Mouse (Mus musculus) cerebellum, postnatal 36 days (tissue): ENCODE measurements around the gene Gm43191.
"Not testable (repeated sequence)": the region's sequence is repeated elsewhere in the genome, so short reads cannot be mapped to it uniquely, and the experiment has no call there.

Experiments used
- DNase-seq, 2 experiments: peaks; one replicate each; pipeline ENCODE4 v3.0.0; 2021 to 2022; ENCODE audit warnings: mixed read lengths in 2 of 2

Gm43191 gene

DNA sequence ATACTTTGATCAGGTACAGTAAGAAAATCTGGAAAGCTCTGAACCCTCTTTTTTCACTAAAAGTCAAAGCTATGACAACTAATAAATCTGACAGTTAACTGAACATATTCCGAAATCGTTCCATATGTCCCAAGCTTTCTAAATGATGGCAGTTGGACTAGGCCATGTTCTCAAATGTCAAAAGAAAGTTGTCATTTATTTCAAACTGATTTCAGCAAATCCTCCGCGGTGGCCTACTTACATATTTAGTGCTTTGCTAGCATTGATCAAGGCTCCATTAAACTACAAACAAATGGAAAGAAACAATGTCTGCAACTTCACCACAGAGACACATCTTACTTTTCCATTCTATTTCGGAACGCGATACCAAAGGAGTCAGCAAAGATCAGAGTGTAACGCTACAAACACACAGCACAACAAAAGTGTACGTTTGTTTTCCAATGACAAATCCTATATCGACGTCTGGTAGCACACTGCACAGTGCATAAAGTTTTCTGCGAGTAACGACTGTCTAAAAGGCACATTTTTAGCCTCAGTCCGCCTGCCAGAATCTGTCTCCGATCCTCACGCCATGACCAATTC lies 19.7 kb downstream of the Gm43191 start:
- DNase-seq, result no peak

DNA sequence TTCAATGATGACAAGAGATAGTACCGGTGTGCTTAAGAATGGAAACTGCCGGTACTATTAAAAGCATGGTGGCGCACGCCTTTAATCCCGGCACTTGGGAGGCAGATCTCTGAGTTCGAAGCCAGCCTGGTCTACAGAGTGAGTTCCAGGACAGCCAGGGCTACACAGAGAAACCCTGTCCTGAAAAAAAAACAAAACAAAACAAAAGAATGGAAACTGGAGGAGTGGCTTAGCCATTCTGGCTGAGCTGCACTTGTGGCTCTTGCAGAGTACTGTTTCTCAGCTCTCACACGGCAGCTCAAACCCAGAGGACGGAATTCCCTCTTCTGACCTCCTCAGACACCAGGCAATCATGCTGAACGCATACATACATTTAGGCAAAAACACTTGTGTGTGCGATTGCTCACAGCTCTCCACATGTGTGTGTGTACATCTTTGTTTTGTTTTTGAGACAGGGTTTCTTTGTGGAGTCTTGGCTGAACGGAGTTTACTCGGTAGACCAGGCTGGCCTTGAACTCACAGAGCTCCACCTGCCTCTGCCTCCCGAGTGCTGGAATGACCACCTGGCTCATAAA lies 21.1 kb downstream of the Gm43191 start:
- no peak for DNase-seq

DNA sequence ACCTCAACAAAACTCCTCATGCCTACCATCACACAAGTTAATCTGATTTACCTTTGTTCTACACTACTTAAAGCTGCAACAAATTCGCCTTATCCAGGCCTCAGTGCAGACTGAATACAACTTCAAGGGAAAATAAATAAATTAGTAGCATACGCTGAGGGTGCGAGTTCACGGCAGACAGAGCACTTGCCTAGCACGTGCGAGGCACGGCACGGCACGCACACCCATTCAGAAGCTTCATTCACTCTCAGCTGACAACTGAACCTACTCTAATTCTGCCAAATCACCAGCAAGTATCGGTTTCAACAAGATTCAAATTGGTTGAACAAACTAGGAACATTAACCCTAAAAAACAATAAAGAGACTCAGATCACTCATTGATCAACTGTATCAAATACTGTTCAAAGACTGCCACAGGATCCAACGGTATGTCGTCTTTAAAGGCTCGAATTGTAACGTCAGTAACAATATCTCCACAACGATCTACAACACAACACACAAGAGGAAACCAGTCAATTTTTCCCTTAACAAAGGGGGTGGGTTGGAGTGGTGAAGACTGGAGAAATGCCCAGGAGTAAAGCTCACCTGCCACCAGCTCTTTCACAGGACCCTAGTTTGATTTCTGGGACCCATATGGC lies 22.0 kb downstream of the Gm43191 start:
- no peak for DNase-seq

DNA sequence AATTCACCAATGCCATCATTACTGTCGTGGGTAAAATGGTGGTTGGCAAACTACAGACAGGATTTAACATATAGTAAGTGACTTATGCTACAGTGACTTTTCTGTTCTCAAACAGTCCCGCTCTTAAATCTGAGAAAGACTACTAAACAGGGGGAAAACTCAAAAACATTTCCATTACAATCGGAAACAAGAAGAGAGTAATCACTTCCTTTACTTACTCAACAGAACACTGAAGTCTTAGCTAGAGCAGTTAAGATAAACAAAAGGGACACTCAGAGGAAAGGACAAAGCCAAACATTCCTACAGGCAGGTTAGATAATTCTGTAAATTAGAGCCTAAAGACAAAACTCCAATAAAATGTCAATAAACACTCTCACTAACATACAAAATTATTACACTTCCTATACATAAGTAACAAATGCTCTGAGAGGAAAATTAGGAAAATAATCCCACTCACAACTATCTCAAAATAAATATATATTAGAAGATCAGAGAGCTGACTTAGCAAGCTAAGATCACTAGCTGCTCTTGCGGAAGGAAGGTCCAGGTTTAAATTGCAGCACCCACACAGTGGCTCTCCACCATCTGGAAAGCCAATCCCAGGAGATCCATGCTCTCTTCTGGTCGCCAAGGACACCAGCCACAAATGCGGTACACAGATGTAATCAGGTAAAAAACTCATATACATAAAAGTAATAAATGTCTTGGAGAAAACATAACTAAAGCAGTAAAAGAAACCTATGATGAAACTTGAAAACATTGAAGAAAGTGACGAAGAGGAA lies 24.7 kb downstream of the Gm43191 start:
- DNase-seq, result no peak

DNA sequence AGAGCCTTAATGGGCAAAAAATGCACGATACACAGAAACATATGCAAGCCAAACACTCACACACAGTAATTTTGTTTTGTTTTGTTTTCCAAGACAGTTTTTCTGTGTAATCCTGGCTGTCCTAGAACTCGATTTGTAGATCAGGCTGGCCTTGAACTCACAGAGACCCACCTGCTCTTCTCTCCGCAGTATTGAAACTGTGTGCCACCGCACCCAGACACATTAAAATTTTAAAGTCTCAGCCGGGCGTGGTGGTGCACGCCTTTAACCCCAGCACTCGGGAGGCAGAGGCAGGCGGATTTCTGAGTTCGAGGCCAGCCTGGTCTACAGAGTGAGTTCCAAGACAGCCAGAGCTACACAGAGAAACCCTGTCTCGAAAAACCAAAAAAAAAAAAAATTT lies 27.0 kb downstream of the Gm43191 start:
- DNase-seq, result not testable (repeated sequence)

DNA sequence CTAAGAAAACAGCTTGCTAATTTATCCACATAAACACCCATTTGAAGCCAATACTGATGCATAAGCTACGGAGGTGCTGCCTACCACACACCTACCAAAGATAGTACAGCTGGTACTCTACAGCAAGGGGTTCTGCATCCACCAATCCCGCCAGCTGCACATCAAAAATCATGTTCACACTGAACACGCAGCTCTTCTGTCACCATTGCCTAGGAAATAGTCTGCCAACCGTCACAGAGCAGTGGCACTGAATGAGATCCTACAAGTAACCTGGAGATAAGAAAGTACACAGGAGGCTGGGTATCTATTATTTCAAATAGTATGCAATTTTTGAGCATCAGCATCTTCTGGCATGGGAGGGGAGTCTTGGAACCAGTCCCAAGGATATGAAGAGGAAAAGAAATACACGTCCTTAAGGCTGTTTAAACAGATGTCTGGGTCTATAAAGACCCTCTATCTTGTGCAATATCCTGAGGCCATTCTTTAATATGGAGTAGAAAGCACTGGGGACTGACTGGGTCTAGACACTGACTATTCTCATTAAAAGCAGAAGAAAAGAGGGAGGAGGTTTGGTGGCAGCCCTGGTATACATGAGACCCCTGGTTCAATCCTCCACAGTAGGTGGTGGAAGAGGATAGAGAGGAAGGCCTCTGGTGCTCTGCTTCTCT lies 27.6 kb downstream of the Gm43191 start:
- DNase-seq, result no peak

DNA sequence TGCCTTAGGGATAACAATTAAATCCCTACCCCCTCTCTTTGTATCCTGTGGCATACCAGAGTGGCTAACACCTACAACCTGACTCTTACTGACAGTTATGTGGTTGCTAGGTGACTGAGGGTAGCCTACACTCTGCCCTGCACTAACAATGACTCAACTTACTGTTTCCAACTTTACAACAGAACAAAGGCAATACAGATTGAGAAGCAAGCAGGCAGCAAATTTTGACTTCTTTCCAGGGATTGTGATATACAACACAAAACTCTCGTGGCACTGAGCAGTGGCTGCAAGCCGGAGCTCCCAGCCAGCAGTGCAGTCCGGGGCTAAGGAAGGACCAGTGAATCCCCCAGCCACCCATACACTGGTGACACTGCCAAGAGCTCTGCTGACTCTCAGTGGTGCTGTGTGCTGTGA lies 29.0 kb downstream of the Gm43191 start:
- no peak for DNase-seq

DNA sequence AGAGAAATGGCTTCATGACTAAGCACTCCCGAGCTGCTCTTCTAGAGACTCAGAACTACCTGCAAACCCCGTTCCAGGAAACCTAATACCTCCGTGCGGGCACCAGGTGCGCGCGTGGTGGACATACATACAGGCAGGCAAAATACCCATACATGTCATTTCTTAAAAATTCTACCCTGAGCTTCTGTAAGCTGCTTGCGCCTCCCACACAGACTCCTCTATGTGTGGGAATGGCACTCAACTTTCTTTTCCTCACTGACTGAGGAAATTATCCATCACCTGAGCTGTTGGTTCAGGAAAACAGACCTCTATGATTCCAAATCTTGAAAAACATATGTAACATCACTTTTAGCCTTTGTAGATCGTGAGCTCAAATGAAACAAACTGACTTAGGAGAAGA lies 30.4 kb downstream of the Gm43191 start:
- DNase-seq, result no peak

DNA sequence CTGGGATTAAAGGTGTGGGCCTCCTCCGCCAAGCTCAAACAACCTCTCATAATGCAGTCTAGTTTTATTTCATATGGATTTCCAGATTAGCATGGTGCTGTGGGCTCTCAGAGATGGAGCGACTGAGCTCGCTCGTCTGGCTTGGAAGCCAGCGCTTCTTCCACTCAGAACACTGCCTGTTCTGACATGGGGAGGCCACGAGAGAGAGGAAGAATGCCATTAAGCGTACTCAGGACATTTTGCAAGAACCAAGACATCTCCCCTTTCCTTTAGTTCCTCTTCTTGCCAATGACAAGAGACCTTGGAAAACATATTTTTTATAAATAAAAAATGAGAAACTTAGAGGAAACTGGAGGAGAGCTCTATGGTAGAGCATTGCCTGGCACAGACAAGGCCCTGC lies 32.3 kb downstream of the Gm43191 start:
- DNase-seq, result no peak

DNA sequence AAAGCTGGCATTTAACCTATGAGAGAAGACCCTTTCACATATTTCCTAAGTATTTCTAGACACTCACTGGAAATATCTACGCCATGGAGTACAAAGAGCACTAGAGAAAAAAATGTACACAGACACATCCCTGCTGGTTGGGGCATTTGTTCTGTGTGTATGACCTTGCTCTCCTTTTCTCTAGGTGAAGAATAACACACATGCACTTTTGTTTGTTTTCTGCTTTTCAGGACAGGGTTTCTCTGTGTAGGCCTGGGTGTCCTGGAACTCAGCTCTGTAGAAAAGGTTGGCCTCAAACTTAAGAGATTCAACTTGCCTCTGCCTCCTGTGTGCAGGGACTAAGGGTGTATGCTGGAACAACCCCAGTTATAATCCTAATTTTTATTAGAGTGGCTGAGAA lies 34.7 kb downstream of the Gm43191 start:
- no peak for DNase-seq

DNA sequence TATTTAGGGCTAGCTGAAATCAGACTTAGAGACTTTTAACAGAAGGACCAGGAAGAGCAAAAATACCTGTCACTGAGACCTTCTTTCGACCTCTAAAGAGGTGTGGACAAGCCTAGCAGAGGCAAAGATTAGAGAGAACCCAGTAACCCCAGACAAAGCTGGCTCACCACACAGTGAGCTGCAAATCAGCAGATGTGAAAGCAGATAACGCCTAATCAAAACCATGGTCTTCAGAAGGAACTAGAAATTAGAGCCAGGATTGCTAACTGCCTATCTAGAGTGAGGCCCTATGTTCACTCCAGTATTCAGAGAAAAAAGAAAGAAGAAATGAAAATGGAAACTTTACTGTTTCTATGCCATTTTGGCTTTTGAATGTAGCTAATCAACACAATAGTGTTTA lies 38.7 kb downstream of the Gm43191 start:
- DNase-seq, result no peak

DNA sequence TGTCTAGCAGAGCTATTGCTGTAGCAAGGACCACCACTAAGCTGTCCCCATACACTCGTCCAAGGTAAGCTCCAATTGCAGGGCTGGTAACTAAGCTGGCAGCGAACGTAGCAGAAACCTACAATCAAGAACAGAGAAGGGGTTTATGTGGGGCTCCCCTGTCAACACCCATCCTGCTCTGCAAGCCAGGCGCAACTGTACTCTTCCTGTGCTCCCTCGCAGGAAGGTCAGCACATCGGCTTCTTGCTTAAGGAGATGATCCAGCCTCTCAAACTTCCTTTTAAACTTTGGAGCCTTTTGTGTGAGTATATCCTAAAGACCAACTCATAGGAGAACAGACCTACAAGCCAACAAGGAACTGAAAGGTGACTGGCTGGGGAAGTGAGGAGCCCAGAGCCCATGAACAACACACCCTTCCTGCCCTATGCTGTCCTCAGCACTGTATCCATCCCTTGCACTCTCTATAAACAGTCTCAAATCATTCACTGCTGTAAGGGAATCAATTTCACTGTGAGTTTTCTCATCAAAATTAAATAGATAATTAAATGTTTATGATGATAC lies 39.2 kb downstream of the Gm43191 start:
- DNase-seq, result no peak

DNA sequence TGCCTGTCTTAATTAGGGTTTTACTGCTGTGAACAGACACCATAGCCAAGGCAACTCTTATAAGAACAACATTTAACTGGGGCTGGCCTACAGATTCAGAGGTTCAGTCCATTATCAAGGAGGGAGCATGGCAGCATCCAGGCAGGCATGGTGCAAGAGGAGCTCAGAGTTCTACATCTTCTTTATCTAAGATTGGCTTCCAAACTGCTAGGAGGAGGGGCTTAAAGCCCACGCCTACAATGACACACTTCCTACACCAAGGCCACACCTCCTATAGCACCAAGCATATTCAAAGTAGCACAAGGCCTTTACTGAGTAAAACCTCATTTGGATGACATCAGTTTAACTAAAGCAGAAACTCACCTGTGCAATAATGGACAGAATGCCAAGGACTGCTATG lies 41.0 kb downstream of the Gm43191 start:
- DNase-seq, result no peak

DNA sequence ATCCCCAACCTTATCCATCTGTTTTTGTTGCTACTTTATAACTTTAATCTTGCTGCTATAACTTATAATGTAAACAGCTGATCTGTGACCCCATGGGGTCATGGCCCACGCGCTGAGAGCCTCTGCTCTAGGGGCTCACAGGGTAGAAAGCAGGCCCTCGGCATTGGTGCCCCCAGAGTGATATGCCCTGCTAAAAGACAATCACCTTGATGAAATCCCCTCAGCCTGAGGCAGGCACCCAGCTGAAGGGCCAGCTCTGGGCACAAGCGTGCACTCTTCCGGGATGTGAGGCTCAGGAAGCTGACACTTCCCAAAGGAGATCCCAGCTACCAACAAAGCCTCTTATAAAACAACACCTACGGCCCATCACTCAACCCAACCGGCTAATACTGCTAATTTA lies 42.5 kb downstream of the Gm43191 start:
- no peak for DNase-seq

DNA sequence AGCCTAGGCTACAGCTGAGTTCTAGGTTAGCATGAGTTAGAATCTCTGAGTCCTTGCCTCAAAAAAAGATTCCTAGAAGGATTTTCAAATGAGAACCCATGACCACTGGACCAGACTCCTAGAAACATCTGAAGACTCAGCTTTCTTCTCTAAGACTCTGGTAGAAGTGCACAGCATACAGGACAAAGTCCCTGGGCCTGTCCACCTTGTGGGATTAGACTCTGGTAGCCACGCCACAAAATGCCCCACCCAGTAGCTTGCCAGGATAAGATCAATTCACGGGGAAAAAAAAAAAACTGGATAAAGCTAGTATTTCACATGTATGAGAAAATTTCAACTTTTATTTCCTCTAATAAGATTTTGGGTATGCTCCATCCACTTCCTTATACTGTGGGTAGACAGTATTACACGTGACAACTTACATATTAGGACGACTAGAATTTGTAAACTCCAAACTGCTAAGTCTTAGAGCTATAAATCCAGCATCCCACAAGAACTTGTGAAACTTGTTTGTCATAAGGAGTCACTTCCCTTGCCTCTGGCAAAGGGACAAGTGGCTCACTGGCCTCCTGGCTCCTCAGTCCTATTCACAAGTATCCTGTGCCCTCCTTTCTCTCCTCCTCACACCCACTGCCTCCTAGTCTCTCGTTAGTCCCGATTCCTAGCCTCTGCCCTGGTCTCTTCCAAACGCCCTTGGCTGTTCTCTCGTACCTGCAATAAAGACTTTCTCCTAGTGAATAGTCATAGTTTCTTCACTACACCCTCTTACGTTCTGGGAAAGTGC lies 43.2 kb downstream of the Gm43191 start:
- no peak for DNase-seq

DNA sequence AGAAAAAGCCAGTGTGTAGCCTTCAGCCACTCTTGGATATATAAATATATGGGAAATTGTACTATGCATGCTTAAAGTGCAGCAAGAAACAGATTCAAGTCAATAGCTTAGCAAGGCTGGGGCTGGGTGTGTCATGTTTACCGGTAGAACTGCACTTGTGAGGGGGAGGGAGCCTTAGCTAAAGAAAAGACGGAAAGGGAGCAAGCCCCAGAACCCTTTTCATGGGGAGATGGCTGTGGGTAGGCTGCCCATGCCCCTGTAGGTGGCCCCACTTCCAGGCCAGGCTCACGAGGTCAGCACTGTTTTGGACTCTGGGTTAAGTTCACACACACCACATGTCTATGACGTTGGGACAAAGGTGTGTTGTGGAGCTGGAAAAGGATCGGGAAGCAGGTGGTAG lies 45.3 kb downstream of the Gm43191 start:
- no peak for DNase-seq

DNA sequence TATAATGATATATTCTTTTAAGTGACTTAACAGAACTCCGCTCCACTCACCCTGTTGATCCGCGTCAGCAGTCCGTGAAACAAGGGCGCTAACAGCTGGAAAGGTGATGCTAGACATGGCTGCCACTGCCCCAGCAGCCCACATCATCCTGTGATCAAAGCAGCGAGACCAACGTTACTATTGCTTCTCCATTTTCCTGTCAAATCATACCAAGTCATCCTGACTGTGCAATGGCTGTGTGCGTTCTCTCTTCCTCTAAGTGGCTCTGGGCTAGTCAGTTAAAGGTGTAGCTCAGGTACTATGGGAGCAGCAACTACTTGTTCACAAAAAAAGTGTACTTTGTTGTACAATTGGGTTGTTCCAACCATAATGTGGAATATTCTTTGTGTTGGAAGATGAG lies 46.2 kb downstream of the Gm43191 start:
- no peak for DNase-seq

DNA sequence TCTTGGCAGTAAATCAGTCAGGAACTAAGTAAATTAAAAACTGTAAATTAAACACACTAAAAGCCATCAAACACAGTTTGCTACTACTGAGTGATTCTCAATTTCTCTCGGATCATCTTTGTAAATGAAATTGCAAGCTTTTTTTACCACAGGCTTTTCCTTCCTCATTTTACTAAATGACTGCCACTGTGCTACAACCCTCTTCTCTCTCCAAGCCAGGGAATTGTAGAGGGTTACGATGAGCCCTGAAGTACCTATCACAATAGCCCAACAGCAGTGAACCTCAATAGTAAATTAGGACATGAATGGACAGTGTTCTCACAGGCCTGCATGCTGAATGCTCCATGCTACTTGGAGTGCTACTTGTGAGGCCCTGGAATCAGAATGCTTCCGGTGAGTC lies 47.0 kb downstream of the Gm43191 start:
- no peak for DNase-seq

DNA sequence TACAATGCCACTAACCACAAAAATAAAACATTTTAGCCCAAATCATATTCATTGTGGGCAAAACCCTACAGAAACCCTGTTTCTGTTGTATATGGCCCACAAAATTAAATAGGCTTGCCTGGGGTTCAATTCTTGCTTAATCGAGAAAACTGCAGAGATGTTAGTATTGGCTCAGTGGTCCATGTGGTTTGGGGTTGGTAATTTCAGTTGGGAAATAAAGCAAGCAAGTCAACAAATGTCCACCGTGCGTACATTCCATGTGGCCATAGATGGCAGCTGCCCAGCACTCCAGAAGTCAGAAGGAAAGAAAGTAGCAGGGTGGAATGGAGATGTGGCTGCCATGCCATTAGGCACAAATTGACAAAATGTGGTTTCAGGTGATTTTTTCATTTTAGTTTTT lies 48.1 kb downstream of the Gm43191 start:
- DNase-seq, result no peak

DNA sequence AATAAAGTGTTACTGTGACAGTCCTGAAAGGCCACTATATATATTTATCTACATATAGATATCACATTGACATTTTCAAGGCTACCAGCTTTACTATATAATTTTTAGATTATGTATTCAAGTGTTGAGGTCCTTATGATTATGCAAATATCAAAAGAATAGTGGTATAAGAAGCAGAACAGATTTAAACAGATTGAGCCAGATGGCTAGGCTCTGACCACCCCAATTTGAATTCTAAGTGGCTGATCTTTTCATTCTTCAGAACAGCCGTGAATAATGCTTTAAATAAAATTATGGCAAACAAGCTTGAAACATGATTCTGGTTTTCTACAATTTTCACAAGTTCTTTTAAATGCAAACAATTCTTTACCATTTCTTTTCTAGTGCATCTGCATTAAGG lies 49.6 kb downstream of the Gm43191 start:
- no peak for DNase-seq

DNA sequence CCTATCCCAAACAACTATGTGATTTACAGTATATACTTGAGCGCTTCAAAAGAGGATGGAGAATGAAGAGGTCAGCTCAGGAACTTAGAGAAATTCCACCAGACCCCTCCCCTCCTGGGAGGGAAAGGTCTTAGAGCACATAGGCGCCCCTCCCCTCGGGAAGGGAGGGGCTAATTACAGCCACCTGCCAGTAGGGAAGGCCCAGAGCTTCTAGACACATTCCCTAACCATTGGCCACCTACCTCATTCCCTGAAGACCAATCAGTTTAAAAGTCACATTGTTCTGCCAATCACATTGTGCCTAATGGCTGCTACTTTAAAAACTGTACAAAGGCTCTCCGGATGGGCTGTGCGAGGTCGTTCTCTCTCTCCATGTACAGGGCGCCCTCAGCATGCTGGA lies 58.4 kb downstream of the Gm43191 start:
- no peak for DNase-seq

DNA sequence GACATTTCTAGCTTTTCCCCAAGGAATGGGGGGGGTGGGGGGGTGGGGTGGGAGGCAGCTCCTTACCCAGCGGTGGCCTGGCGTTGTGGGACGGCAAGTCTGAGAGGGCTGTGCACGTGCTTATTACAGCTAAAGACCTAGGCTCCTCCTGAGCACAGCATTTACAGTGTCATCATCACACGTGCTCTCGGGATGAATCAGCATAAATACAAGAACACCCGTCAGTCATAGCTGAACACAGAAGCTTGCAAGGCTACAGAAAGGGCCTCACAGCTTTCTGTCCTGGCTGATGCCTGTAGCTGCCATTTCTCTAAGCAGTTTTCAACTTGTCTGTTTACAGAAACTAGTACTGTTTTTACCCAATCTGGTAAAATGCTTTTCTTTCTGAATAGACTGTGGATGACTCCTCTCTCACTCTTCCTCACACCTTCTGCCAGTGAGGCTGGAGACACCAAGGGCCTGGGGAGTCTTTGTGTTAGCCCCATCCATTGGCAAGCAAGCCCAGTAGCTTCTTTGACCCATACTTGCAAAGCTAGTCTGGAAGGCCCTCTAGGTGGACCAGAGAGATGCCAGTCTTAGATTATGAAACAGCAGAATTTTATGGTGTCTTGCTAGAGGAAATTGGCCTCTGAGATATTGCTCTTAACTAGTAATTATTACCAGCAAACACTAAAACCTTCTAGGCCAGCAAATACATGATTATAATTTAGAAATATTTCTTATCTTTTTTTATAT lies 60.3 kb downstream of the Gm43191 start:
- no peak for DNase-seq
